Mouse (Mus musculus) liver, embryonic 14 days (tissue): ENCODE data around the gene Hoxa4. TPM values are rescaled to one million over a fixed set of nuclear protein-coding genes. Genes with fewer than 3 reads are reported as not detected.

Experiments used
- polyA plus RNA-seq: library from polyadenylated mRNA; depleted of rRNA; stranded (reverse); fragments of >200 nt; gene quantifications from 2 replicates; pipeline ENCODE4 v1.2.3, GENCODE M21; 2012; rRNA removed

The Hoxa4 gene
- polyA plus RNA-seq: 0.27 and 0.32 TPM in 2 replicates

GRCm38 (mm10) chr6:52190906-52191810, at the start of gene Hoxa4:
Gene Hoxa4, minus strand, starts transcription at chr6:52191753.

GRCm38 (mm10) chr6:52240389-52241000, 48.9 kb upstream of the Hoxa4 start, which contains the start of gene Hoxa10:
Gene Hoxa10, minus strand, starts transcription at chr6:52240854.

GRCm38 (mm10) chr6:52230516-52231165, 39.1 kb upstream of the Hoxa4 start, which contains the start of gene Hoxa9:
Gene Hoxa9, minus strand, starts transcription at chr6:52231089.

GRCm38 (mm10) chr6:52221337-52221992, 29.9 kb upstream of the Hoxa4 start, which contains the start of gene Hoxa7:
Gene Hoxa7, minus strand, starts transcription at chr6:52221854.

GRCm38 (mm10) chr6:52213119-52213986, 21.8 kb upstream of the Hoxa4 start, which contains the start of the genes Hoxa3 and Gm28308:
Gene Hoxa3, minus strand, starts transcription at chr6:52213336.
Gene Gm28308, minus strand, starts transcription at chr6:52213339.

GRCm38 (mm10) chr6:52208072-52208867, 16.7 kb upstream of the Hoxa4 start, which contains the start of gene Hoxa6:
Gene Hoxa6, minus strand, starts transcription at chr6:52208722.

GRCm38 (mm10) chr6:52204050-52204752, 12.6 kb upstream of the Hoxa4 start, which contains the start of gene Hoxa5:
Gene Hoxa5, minus strand, starts transcription at chr6:52204587.

GRCm38 (mm10) chr6:52177061-52177735, 14.4 kb downstream of the Hoxa4 start, which contains the start of gene 5730596B20Rik:
Gene 5730596B20Rik, plus strand, starts transcription at chr6:52177498.

GRCm38 (mm10) chr6:52164626-52165440, 26.7 kb downstream of the Hoxa4 start, which contains the start of gene Hoxa2:
Gene Hoxa2, minus strand, starts transcription at chr6:52164831.

GRCm38 (mm10) chr6:52158276-52159051, 33.1 kb downstream of the Hoxa4 start, which contains the start of gene Hoxa1:
Gene Hoxa1, minus strand, starts transcription at chr6:52158317.

Other genes with a start within 250 kb of the Hoxa4 start
- gene Skap2, start 179.2 kb downstream of the Hoxa4 start, polyA plus RNA-seq: 11.2 and 12.2 TPM in 2 replicates
- 0.25 and 0.27 TPM in 2 replicates for gene Hoxa1, start 33.4 kb downstream of the Hoxa4 start, polyA plus RNA-seq
- 0.31 and 0.37 TPM in 2 replicates for gene Hoxa2, start 26.9 kb downstream of the Hoxa4 start, polyA plus RNA-seq
- 0.06 TPM in 2 replicates for gene 5730596B20Rik, start 14.3 kb downstream of the Hoxa4 start, polyA plus RNA-seq
- gene Hoxa5, start 12.8 kb upstream of the Hoxa4 start, polyA plus RNA-seq: 0.50 and 0.79 TPM in 2 replicates
- 0.03 and 0.07 TPM in 2 replicates for gene Hoxa6, start 17.0 kb upstream of the Hoxa4 start, polyA plus RNA-seq
- gene Hoxa3, start 21.6 kb upstream of the Hoxa4 start, polyA plus RNA-seq: 0.44 and 0.45 TPM in 2 replicates
- not detected in 2 replicates for gene Gm28308, start 21.6 kb upstream of the Hoxa4 start, polyA plus RNA-seq
- 0.25 and 0.34 TPM in 2 replicates for gene Hoxa7, start 30.1 kb upstream of the Hoxa4 start, polyA plus RNA-seq
- 0.50 and 0.54 TPM in 2 replicates for gene Hoxa9, start 39.3 kb upstream of the Hoxa4 start, polyA plus RNA-seq
- gene Hoxa10, start 49.1 kb upstream of the Hoxa4 start, polyA plus RNA-seq: 0.01 and 0.10 TPM in 2 replicates
- 0.01 TPM in 1 of 2 replicates, not detected in the other for gene Hoxa11, start 54.1 kb upstream of the Hoxa4 start, polyA plus RNA-seq
- not detected in 2 replicates for gene Hoxa13, start 69.1 kb upstream of the Hoxa4 start, polyA plus RNA-seq
- gene Evx1, start 121.7 kb upstream of the Hoxa4 start, polyA plus RNA-seq: not detected in 2 replicates